Mouse (Mus musculus): ENCODE results near the gene Fbxl17.

- TF ChIP-seq CTCF (IDR thresholded peaks at IDR 0.05; ENCODE audit: low read depth): no peak
- no peak for TF ChIP-seq EP300 (IDR thresholded peaks at IDR 0.05; ENCODE audit: low read depth)
These were observed 37.3 kb downstream of the Fbxl17 start for GRCm38 (mm10) chr17:63462512-63462911.
